Mouse (Mus musculus): Measurements from ENCODE around the gene Trip10.

GRCm38 (mm10) chr17:57218335-57218900 lies 30.8 kb upstream of the Trip10 start:
- TF ChIP-seq CTCF (IDR thresholded peaks at IDR 0.05; ENCODE audit: control insufficient read depth, insufficient read depth, low read length) (no peak), POLR2A (IDR thresholded peaks at IDR 0.05; ENCODE audit: borderline replicate concordance, control insufficient read depth, low read depth, low read length) (no peak)
